Mouse (Mus musculus) ES-CJ7 (cell line): ENCODE measurements around the gene Clec14a.
A peak's percentile ranks its signal among the peaks of the same experiment; 100 is the strongest.

Source experiments
- DNase-seq: peaks from one replicate; pipeline ENCODE4 v3.0.0; 2011; ENCODE audit warnings: low read depth, low spot score

Clec14a gene

DNA sequence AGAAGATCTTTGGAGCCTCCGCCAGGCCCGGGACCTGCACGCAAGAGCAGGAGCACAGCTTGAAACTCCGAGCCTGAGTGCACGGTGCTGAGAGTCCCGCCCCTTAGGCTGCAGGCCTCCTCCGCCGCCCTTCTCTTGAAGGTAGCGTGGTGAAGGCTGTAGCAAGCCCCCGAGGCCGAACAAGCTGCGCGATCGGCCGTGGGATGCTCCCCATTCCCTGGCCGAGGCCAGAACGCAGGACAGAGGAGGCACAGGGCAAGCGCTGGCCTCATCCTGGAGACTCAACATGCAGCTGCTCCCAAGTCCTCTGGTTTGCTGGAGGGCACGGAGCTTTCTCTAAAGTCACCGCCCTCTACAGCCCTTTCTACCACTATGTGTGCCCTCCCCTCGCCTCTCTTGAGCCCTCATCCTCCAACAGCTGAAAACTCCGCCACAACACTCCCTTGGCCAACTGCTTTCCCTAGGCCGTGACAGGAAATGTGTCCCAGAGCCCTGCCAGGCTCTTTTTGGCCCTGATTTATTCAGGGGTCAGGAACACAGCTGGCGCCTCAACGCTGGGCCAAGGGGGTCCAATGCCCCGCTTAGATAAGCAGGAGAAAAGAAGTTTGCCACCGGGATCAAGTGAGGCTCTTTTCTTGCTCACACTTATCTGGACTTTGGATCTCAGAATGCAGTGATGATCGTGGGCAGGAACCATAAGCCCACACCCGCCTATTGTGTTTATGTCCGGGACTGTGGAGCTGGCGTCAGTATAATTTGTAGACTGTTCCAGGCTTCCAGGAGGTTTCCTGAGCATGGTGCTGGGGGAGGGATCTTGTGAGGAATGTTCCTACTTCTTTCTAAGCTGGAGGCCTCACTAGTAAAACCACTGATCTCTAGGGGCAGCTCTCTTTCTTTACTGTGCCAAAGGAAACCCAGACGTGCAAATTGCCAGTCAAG is at the start of gene Clec14a:
Gene Clec14a (minus strand): TSS at position 728 of the 939 bp plus-strand sequence.
- peak; percentile 58 for DNase-seq

DNA sequence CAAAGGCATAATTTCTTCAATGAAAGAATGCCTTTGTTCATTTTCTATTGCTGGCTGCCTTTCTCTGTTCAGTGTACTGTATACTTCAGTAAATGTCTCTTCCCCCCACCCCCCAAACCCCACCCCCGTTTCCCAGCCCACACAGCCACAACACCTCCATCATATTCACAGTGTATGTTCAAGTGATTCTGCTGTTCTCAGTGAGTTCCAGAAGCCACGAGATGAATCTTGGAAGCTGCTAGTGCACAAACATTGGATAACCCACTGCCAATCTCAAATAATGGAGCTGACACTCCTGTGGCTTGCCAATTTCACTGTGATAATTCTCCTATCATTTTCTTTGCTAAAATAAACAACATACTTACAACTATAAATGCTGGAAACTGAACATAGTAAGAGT is 38.7 kb upstream of the Clec14a start:
- DNase-seq: no peak

DNA sequence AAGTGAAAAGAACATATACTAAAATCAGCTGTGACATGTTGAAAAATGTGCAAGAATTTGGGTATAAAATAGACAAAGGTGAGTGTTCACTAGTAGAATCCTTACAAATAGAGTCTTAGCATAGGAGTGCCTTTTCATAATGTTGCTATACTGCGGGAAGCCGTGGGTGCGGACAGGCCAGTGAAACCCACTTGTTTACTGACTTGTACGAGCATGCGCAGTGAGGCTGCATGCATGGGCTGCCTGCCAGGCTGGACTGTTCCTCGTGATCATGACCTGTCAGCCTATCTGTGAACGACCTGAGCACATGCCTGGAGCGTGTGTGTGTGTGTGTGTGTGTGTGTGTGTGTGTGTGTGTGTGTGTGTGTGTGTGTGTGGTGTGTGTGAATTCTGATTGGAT is 37.3 kb upstream of the Clec14a start:
- peak; percentile 67 for DNase-seq

DNA sequence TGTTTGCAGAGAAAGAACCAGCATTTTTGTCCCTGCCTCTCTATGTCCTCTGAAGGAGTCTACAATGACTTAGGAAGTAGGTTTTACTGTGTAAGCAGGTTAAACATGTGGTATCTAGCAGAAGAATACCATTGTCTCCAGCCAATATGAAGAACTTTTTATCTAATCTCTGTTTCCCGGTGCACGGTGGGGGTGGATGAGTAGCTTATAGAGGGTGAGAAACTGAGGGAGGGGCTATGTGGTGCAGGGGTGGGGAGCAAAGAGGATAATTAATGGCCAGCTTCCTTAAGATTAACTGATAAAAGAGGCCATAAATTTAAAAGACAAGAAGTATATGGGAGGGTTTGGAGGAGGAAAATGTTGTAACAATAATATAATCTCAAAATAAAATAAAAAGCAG is 36.5 kb upstream of the Clec14a start:
- no peak for DNase-seq

DNA sequence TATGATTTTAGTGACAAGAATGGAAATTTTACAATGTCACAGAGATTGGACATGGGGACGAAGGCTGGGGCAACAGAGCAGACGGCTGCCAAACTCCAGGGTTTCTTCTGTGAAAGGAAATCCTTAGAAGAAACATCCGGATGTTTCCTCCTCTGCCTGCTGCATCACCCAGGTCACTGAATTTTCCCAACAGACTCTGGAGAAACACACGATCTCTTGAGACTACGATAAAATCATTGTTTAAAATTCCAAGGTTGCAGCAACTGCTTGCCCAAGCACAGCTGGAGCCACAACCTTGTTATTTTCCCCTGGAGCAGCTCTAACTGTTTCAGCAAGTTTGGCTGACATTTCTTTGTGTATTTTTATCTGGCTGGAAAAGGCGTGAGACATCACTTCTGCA is 27.9 kb upstream of the Clec14a start:
- DNase-seq: no peak

DNA sequence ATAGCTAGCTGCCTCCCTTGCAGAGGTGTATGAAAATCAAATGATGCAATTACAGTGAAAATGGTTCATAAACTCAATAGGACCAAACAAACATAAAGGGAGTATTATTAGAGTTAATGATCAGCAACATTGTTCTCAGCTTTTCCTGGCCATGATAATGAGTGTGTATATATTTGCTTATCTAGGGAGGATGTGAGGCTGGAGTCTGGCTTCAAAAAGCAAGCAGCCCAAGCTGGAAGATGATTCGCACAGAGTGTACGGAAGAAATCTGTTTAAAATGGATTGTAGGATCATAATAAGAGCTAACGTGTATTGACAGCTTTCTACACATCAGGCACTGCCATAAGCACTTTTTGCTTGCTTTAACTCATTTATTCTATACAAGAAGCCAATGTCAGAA is 16.8 kb upstream of the Clec14a start:
- DNase-seq: no peak

DNA sequence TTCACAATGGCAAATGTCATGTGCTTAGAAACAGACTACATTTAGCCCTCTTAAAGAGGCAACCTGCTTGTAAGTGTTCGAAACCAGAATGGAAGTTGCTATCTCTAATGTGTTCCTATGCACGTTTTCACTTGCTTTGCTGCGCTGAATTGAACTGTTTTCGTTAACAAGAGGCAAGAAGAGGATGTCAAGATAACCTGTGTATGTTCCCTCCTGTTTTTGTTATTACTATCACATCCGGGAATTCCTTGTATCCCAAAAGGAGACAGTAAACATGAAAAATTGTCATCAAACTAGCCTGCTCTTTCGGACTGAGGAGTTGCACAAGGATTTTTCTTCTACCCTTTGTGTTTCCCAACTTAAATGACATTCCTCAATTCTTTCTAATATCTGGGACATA is 1.4 kb upstream of the Clec14a start:
- no peak for DNase-seq

DNA sequence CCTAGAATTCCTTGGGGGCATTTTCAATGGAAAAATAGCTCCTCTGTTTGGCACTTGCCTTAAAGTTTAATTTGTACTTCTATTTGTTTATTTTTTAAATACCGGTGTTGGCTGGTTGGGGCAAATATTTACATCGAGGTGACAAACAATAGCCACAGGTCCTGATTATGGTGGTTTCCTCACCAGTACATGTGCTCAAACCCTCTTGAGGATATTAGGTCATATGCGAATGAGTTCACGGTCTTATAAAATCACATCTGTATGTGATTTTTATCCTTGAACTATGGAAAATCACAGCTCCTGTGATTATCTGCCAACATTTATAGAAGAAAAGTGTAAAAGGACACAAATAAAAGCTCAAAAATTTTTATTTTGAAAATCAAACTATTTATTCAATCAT is 415 bp upstream of the Clec14a start:
- no peak for DNase-seq

DNA sequence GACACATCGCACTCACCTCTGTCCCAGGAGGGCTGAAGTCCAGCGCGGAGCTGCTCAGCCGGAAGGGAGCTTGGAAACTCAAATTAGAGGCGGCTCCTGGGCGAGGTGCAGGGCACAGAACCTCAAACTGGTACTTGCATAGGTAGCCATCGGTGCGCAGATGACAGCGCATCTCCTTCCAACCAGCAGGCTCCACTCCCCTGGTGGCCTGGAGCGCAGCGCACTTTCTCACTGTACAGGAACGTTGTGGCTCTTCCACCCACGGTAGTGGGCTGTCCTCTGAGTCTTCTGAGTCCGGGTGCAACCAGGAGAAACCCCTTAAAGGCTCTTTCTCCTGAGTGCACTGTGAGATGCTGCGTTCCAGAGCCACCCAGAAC is 916 bp downstream of the Clec14a start:
- DNase-seq: peak; percentile 30

DNA sequence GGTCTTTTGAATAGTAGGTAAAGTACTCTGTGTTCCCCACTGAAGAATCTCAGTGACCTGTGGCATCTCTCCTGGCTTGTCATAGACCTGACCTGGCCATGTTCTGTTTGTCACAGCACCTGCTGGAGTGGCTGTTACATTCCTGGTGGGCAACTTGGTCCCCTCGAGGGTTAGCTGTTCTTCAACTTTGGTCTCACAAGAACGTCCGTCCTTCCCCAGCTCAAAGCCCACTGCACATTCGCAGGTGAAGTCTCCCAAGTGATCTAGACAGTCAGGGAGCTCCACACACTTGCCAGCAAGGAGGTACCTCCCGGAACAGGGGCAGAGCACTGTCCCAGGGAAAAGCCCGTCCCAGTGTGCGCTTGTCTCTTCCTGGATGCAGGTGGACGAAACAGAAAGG is 1.3 kb downstream of the Clec14a start:
- DNase-seq: no peak

DNA sequence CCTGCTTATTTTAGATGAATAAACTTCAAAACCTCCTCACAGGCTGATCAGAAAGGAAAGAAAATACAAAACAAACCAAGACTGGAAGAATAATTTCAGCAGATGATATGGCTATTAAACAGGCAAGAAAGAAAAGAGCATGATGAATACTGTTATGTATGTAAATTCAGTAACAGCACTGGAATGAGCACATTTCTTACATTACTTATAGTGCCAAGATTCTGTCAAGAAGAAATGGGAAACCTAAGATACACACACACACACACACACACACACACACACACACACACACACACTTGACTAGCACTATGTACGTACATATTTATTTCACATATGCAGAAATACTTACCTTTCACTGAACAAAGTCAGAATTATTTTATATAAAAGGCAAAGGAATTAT is 17.2 kb downstream of the Clec14a start:
- DNase-seq: no peak

DNA sequence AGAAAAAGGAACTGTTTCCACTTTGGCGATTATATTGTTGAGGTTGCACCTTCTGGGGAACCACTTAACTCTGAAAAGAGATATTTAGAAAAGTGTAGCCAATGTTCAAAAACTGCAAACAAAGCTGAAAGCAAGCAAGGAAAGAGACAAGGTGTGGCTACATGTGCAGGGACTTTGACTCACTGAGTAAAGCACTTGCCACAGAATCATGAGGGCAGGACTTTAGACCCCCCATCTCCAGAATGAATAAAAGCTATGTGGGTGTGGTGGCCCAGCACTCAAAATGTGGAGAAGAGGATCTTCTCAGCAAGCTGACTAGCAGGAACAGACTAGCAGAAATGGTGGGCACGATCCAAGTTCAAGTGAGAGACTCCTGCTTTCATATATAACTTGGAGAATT is 36.6 kb downstream of the Clec14a start:
- DNase-seq: no peak

DNA sequence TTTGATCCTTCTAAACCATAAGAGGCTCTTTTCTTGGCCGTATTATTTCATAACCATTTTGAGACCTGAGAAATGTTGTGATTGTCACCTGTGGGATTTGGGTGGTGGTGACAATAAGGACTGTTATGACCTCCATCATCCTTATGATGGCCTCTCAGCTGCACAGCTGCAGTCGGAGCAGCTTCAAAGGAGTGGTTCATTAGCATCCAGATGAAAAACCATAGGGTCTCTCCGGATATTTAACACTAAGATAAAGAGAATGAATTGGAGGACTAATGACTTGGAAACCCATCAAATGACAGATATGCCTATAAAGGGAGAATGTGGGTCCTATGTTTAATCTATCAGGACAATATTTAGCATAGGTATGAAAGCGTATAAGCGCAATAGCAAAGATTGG is 43.4 kb downstream of the Clec14a start:
- no peak for DNase-seq

DNA sequence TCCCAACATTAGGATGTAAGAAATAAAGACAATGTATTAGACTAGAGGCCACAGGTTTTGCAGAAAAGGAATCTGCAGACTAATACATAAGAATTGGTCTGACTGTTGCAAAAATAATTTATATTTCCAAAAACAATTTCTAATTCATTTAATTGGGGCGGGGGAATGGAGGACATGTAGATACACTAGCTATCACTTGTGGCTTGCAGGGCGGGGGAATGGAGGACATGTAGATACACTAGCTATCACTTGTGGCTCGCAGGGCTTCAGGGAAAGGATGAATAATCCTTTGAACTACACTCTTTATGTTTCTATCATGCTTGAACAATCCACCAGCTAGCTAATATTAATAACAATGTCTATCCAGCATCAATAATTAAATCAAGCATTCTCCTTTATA is 50.0 kb downstream of the Clec14a start:
- peak; percentile 14 for DNase-seq

DNA sequence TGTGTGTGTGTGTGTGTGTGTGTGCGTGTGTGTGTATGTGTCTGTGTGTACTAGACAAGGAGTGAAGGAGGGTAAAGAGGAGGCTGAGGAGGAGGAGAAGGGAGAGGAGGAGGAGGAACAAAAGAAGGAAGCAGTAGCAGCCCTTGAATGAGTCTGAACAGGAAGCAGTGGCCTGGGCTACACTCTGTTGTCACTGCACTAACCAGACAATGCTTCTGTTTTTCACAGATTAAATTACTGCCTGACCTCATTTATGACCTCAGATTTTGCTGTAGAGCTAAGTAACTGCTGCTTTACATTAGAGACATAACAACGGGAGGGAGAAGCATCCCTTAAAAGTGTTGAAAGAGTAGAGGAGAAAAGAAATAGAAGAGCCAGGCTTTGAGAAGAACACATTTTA is 52.9 kb downstream of the Clec14a start:
- no peak for DNase-seq
